Mouse (Mus musculus): ENCODE data around the gene Hs3st3a1. TPM values are rescaled to one million over a fixed set of nuclear protein-coding genes. Genes with fewer than 3 reads are reported as not detected.

Hs3st3a1 gene
- total RNA-seq (2023) = 0.44 TPM

GRCm38 (mm10) chr11:64434611-64435545, at the start of gene Hs3st3a1:
Hs3st3a1 (plus strand) TSS chr11:64435332.

GRCm38 (mm10) chr11:64436412-64436727, 1.2 kb downstream of the Hs3st3a1 start, which contains the start of gene F930015N05Rik:
F930015N05Rik (minus strand) TSS chr11:64436653.

Other genes starting within 250 kb of the Hs3st3a1 start
- not detected for gene F930015N05Rik, start 1.3 kb downstream of the Hs3st3a1 start, total RNA-seq (2023)